Mouse (Mus musculus): ENCODE results near the gene Tnfaip1. TPM values are rescaled to one million over a fixed set of nuclear protein-coding genes. Genes with fewer than 3 reads are reported as not detected.

The Tnfaip1 gene
- 39.3 and 54.4 TPM in 2 replicates for polyA plus RNA-seq (2012; rRNA removed)

GRCm38 (mm10) chr11:78536080-78536689 is at the start of gene Tnfaip1, which contains the start of gene Ift20:
Tnfaip1 (minus strand) TSS chr11:78536332.
Ift20 (plus strand) TSS chr11:78536361.

GRCm38 (mm10) chr11:78550168-78551058 is 14.3 kb upstream of the Tnfaip1 start, which contains the start of gene Tmem97:
Tmem97 (minus strand) TSS chr11:78550777.

GRCm38 (mm10) chr11:78512025-78512957 is 23.8 kb downstream of the Tnfaip1 start, which contains the start of the genes Tmem199 and Poldip2:
Tmem199 (minus strand) TSS chr11:78512172.
Poldip2 (plus strand) TSS chr11:78512193.

GRCm38 (mm10) chr11:78502909-78503650 is 33.1 kb downstream of the Tnfaip1 start, which contains the start of gene Sebox:
Sebox (plus strand) TSS chr11:78503447.

GRCm38 (mm10) chr11:78499004-78499403 is 37.1 kb downstream of the Tnfaip1 start, which contains the start of gene Vtn:
Vtn (plus strand) TSS chr11:78499091.

GRCm38 (mm10) chr11:78497544-78498522 is 38.3 kb downstream of the Tnfaip1 start, which contains the start of gene Sarm1:
Sarm1 (minus strand) TSS chr11:78497754.

Other genes starting within 250 kb of the Tnfaip1 start
- gene BC030499, start 245.5 kb downstream of the Tnfaip1 start, polyA plus RNA-seq (2012; rRNA removed) = 0.68 and 0.82 TPM in 2 replicates
- 91.4 and 95.4 TPM in 2 replicates for gene Spag5, start 234.8 kb downstream of the Tnfaip1 start, polyA plus RNA-seq (2012; rRNA removed)
- 3.7 and 5.3 TPM in 2 replicates for gene Aldoc, start 213.4 kb downstream of the Tnfaip1 start, polyA plus RNA-seq (2012; rRNA removed)
- 37.7 and 53.2 TPM in 2 replicates for gene Pigs, start 207.9 kb downstream of the Tnfaip1 start, polyA plus RNA-seq (2012; rRNA removed)
- gene Unc119, start 192.8 kb downstream of the Tnfaip1 start, polyA plus RNA-seq (2012; rRNA removed) = 91.0 and 110 TPM in 2 replicates
- 0.07 TPM in 1 of 2 replicates, not detected in the other for gene Foxn1, start 149.8 kb downstream of the Tnfaip1 start, polyA plus RNA-seq (2012; rRNA removed)
- 0.04 TPM in 1 of 2 replicates, not detected in the other for gene Slc13a2, start 114.1 kb downstream of the Tnfaip1 start, polyA plus RNA-seq (2012; rRNA removed)
- 7.5 and 11.2 TPM in 2 replicates for gene Slc46a1, start 70.6 kb downstream of the Tnfaip1 start, polyA plus RNA-seq (2012; rRNA removed)
- gene Sarm1, start 38.6 kb downstream of the Tnfaip1 start, polyA plus RNA-seq (2012; rRNA removed) = 10.7 and 11.2 TPM in 2 replicates
- gene Vtn, start 37.2 kb downstream of the Tnfaip1 start, polyA plus RNA-seq (2012; rRNA removed) = 49.4 and 66.4 TPM in 2 replicates
- 0.10 and 0.11 TPM in 2 replicates for gene Sebox, start 32.9 kb downstream of the Tnfaip1 start, polyA plus RNA-seq (2012; rRNA removed)
- gene Tmem199, start 24.2 kb downstream of the Tnfaip1 start, polyA plus RNA-seq (2012; rRNA removed) = 54.8 and 64.1 TPM in 2 replicates
- 82.8 and 83.1 TPM in 2 replicates for gene Poldip2, start 24.1 kb downstream of the Tnfaip1 start, polyA plus RNA-seq (2012; rRNA removed)
- gene Ift20, start within 50 bp of the Tnfaip1 start, polyA plus RNA-seq (2012; rRNA removed) = 69.3 and 94.2 TPM in 2 replicates
- gene Tmem97, start 14.4 kb upstream of the Tnfaip1 start, polyA plus RNA-seq (2012; rRNA removed) = 21.7 and 31.9 TPM in 2 replicates
- 24.7 and 28.8 TPM in 2 replicates for gene Nlk, start 161.0 kb upstream of the Tnfaip1 start, polyA plus RNA-seq (2012; rRNA removed)
- 23.3 and 39.6 TPM in 2 replicates for gene Ccnq, start 215.4 kb upstream of the Tnfaip1 start, polyA plus RNA-seq (2012; rRNA removed)